In genomic region chr7:66623436-66623835, GRCm38 (mm10) we compare ENCODE assay signal across 12 mouse cellular contexts.
A peak's percentile ranks its signal among the peaks of the same experiment; 100 is the strongest.
DNase-seq lines count a peak whose midpoint lies in the region; ATAC-seq and TF ChIP-seq lines count a peak whose summit lies in the region.
"Had no signal": no experiment of that assay in that cellular context is flagged by ENCODE, and none has a peak within 500 bp of the region (broad histone marks: within the 10 kb centered on the region; RNA-seq: fewer than 3 reads in every experiment).

No protein-coding gene starts in this region.

- H3K9me3 ChIP-seq in kidney, embryonic 14.5 days (ENCODE audit: control insufficient read depth, low read length) = no peaks in the 10 kb centered on the region
- no peaks in the 10 kb centered on the region for H3K9me3 ChIP-seq in embryonic facial prominence, embryonic 14.5 days (ENCODE audit: control insufficient read depth, low read length)
- no peaks in the 10 kb centered on the region for H3K9me3 ChIP-seq in intestine, embryonic 15.5 days
- H3K9me3 ChIP-seq in stomach, embryonic 14.5 days (ENCODE audit: control insufficient read depth, low read depth, low read length) = no peaks in the 10 kb centered on the region
- 0 out of 2 replicates have a peak, but pooled peaks cover 4% of the 10 kb centered on the region for H3K9me3 ChIP-seq in hindbrain, embryonic 12.5 days (replicated peaks)
- H3K9me3 ChIP-seq: limb, embryonic 12.5 days; midbrain, embryonic 15.5 days had no signal

- no peak for TF ChIP-seq CTCF in kidney, adult 2 months (conservative IDR thresholded peaks at IDR 0.05; ENCODE audit: insufficient read depth, insufficient read length, low read depth, low read length)

- H3K9ac ChIP-seq in kidney, embryonic 14.5 days (ENCODE audit: low read depth, low read length) = no peak overlapping the region
- no peak overlapping the region for H3K9ac ChIP-seq in embryonic facial prominence, embryonic 14.5 days (ENCODE audit: low read depth, low read length)
- no peak overlapping the region for H3K9ac ChIP-seq in intestine, embryonic 15.5 days
- H3K9ac ChIP-seq in stomach, embryonic 14.5 days (replicated peaks; ENCODE audit: low read depth, low read length) = no peak overlapping the region
- no peak overlapping the region for H3K9ac ChIP-seq in hindbrain, embryonic 12.5 days
- H3K9ac ChIP-seq: limb, embryonic 12.5 days; midbrain, embryonic 15.5 days had no signal

- no peaks in the 10 kb centered on the region for H3K4me1 ChIP-seq in kidney, adult 2 months (ENCODE audit: control insufficient read depth, insufficient read depth, low read length)
- H3K4me1 ChIP-seq in kidney, embryonic 14.5 days (ENCODE audit: control insufficient read depth, insufficient read depth, low read length) = no peaks in the 10 kb centered on the region
- no peaks in the 10 kb centered on the region for H3K4me1 ChIP-seq in embryonic facial prominence, embryonic 14.5 days (ENCODE audit: control insufficient read depth, insufficient read depth, low read length)
- H3K4me1 ChIP-seq in intestine, embryonic 15.5 days (replicated peaks) = no peaks in the 10 kb centered on the region
- peaks cover 8% of the 10 kb centered on the region; the same call in 1 of the 2 replicates for H3K4me1 ChIP-seq in stomach, embryonic 14.5 days (ENCODE audit: control insufficient read depth, insufficient read depth, low read length)
- H3K4me1 ChIP-seq in hindbrain, embryonic 12.5 days = 0 out of 2 replicates have a peak, but pooled peaks cover 4% of the 10 kb centered on the region
- H3K4me1 ChIP-seq: limb, embryonic 12.5 days; midbrain, embryonic 15.5 days had no signal

- H3K4me2 ChIP-seq in kidney, embryonic 14.5 days (replicated peaks; ENCODE audit: low read depth, low read length) = no peak overlapping the region
- no peak overlapping the region for H3K4me2 ChIP-seq in embryonic facial prominence, embryonic 14.5 days (ENCODE audit: low read depth, low read length)
- no peak overlapping the region for H3K4me2 ChIP-seq in intestine, embryonic 15.5 days (replicated peaks)
- H3K4me2 ChIP-seq in stomach, embryonic 14.5 days (replicated peaks; ENCODE audit: low read depth, low read length) = no peak overlapping the region
- H3K4me2 ChIP-seq in hindbrain, embryonic 12.5 days (replicated peaks) = no peak overlapping the region
- H3K4me2 ChIP-seq: limb, embryonic 12.5 days; midbrain, embryonic 15.5 days had no signal

- no peaks in the 10 kb centered on the region for H3K27me3 ChIP-seq in kidney, adult 2 months (replicated peaks; ENCODE audit: control insufficient read depth, insufficient read depth, low read length)
- no peaks in the 10 kb centered on the region for H3K27me3 ChIP-seq in kidney, embryonic 14.5 days (ENCODE audit: control insufficient read depth, insufficient read depth, low read length)
- H3K27me3 ChIP-seq in embryonic facial prominence, embryonic 14.5 days (replicated peaks; ENCODE audit: control insufficient read depth, insufficient read depth, low read length) = no peaks in the 10 kb centered on the region
- no peaks in the 10 kb centered on the region for H3K27me3 ChIP-seq in intestine, embryonic 15.5 days (replicated peaks)
- H3K27me3 ChIP-seq in stomach, embryonic 14.5 days (ENCODE audit: control insufficient read depth, insufficient read depth, low read length) = no peaks in the 10 kb centered on the region
- H3K27me3 ChIP-seq in hindbrain, embryonic 12.5 days = no peaks in the 10 kb centered on the region
- H3K27me3 ChIP-seq: limb, embryonic 12.5 days; midbrain, embryonic 15.5 days had no signal

- WGBS in kidney, adult 2 months = 29% methylated on average over 3 of the region's 3 CpGs
- 41% methylated on average over 3 of the region's 3 CpGs for WGBS in kidney, embryonic 14.5 days
- WGBS in embryonic facial prominence, embryonic 14.5 days = 32% methylated on average over 3 of the region's 3 CpGs
- WGBS in intestine, embryonic 15.5 days = 33% methylated on average over 3 of the region's 3 CpGs
- WGBS in stomach, embryonic 14.5 days = 32% methylated on average over 3 of the region's 3 CpGs
- WGBS in hindbrain, embryonic 12.5 days = 61% methylated on average over 3 of the region's 3 CpGs

- no peak for ATAC-seq in kidney, embryonic 14.5 days (ENCODE audit: low FRiP score, low TSS enrichment)
- ATAC-seq in embryonic facial prominence, embryonic 14.5 days (ENCODE audit: low read depth) = no peak
- peak; percentile 15; the same call in 1 of the 2 replicates for ATAC-seq in intestine, embryonic 15.5 days
- ATAC-seq in stomach, embryonic 14.5 days (ENCODE audit: insufficient number of reproducible peaks, insufficient read depth, low FRiP score, low read depth) = no peak; the same call in 1 of the 2 replicates
- ATAC-seq in hindbrain, embryonic 12.5 days (ENCODE audit: low FRiP score) = no peak
- ATAC-seq: midbrain, embryonic 15.5 days had no signal

- H3K27ac ChIP-seq in kidney, adult 2 months (ENCODE audit: insufficient read depth, low read depth, low read length) = peak overlapping the region; percentile 71
- H3K27ac ChIP-seq in kidney, embryonic 14.5 days (ENCODE audit: low read depth, low read length) = no peak overlapping the region
- no peak overlapping the region for H3K27ac ChIP-seq in embryonic facial prominence, embryonic 14.5 days (replicated peaks; ENCODE audit: low read depth, low read length)
- H3K27ac ChIP-seq in intestine, embryonic 15.5 days = peak overlapping the region; percentile 4; the same call in 1 of the 2 replicates
- H3K27ac ChIP-seq in stomach, embryonic 14.5 days (ENCODE audit: low read length) = peak overlapping the region; percentile 78; the same call in 1 of the 2 replicates
- no peak overlapping the region for H3K27ac ChIP-seq in hindbrain, embryonic 12.5 days
- H3K27ac ChIP-seq: forebrain, embryonic 10.5 days; limb, embryonic 12.5 days; midbrain, embryonic 15.5 days had no signal

- no peak overlapping the region for H3K4me3 ChIP-seq in kidney, adult 2 months (ENCODE audit: insufficient read depth, low read depth, low read length)
- H3K4me3 ChIP-seq in kidney, embryonic 14.5 days (ENCODE audit: low read length) = no peak overlapping the region
- H3K4me3 ChIP-seq in embryonic facial prominence, embryonic 14.5 days (ENCODE audit: low read depth, low read length) = no peak overlapping the region
- H3K4me3 ChIP-seq in intestine, embryonic 15.5 days (replicated peaks) = no peak overlapping the region
- no peak overlapping the region for H3K4me3 ChIP-seq in stomach, embryonic 14.5 days (ENCODE audit: low read depth, low read length)
- no peak overlapping the region for H3K4me3 ChIP-seq in hindbrain, embryonic 12.5 days
- H3K4me3 ChIP-seq: forebrain, embryonic 10.5 days; limb, embryonic 12.5 days; midbrain, embryonic 15.5 days had no signal

- DNase-seq in kidney, adult 2 months = peak; percentile 53
- DNase-seq in embryonic facial prominence, embryonic 14.5 days (ENCODE audit: low spot score) = peak; percentile 43
- no peak for DNase-seq in cerebellum, postnatal 10 days
- DNase-seq in adrenal gland, adult 2 months = no peak
- DNase-seq: cerebellum, adult 11-12 months had no signal

- no peak for TF ChIP-seq POLR2A in kidney, adult 2 months (IDR thresholded peaks at IDR 0.05; ENCODE audit: low read depth, low read length)

- no peaks in the 10 kb centered on the region for H3K36me3 ChIP-seq in kidney, adult 2 months (ENCODE audit: control insufficient read depth, insufficient read depth, low read length)
- no peaks in the 10 kb centered on the region for H3K36me3 ChIP-seq in kidney, embryonic 14.5 days (ENCODE audit: control insufficient read depth, insufficient read depth, low read length)
- H3K36me3 ChIP-seq in embryonic facial prominence, embryonic 14.5 days (ENCODE audit: control insufficient read depth, insufficient read depth, low read length) = no peaks in the 10 kb centered on the region
- no peaks in the 10 kb centered on the region for H3K36me3 ChIP-seq in intestine, embryonic 15.5 days
- no peaks in the 10 kb centered on the region for H3K36me3 ChIP-seq in stomach, embryonic 14.5 days (ENCODE audit: control insufficient read depth, insufficient read depth, low read length)
- no peaks in the 10 kb centered on the region for H3K36me3 ChIP-seq in hindbrain, embryonic 12.5 days
- H3K36me3 ChIP-seq: forebrain, embryonic 10.5 days; limb, embryonic 12.5 days; midbrain, embryonic 15.5 days had no signal

Comparison
In these comparisons a context has a peak if more than half of its experiments do, and no peak if none do; other contexts are left out.
1. H3K27ac ChIP-seq: peak in kidney, adult 2 months (single experiment), intestine, embryonic 15.5 days (single experiment) and stomach, embryonic 14.5 days (single experiment); none in kidney, embryonic 14.5 days (single experiment), embryonic facial prominence, embryonic 14.5 days (single experiment) and hindbrain, embryonic 12.5 days (single experiment).
2. DNase-seq: peak in kidney, adult 2 months (single experiment) and embryonic facial prominence, embryonic 14.5 days (single experiment); none in cerebellum, postnatal 10 days (0 of 2) and adrenal gland, adult 2 months (single experiment).